Mouse (Mus musculus) heart, postnatal 25 days (tissue): ENCODE data around the gene BC049352. TPM values are rescaled to one million over a fixed set of nuclear protein-coding genes. Genes with fewer than 3 reads are reported as not detected.

Source experiments
- DNase-seq: peaks from one replicate; pipeline ENCODE4 v3.0.0; 2022; ENCODE audit warnings: low spot score
- intact Hi-C: fragments of 180-260 bp; cut with DNase I; formaldehyde crosslinking; loops from one replicate; pipeline ENCODE4 v1.15.1; 2025
- total RNA-seq, 2 experiments: library from RNA; stranded (reverse); gene quantifications; 2 replicates each; pipeline ENCODE4 v1.2.3; 2021

Gene BC049352
- total RNA-seq, 2 experiments from 2014 or later: not detected

DNA sequence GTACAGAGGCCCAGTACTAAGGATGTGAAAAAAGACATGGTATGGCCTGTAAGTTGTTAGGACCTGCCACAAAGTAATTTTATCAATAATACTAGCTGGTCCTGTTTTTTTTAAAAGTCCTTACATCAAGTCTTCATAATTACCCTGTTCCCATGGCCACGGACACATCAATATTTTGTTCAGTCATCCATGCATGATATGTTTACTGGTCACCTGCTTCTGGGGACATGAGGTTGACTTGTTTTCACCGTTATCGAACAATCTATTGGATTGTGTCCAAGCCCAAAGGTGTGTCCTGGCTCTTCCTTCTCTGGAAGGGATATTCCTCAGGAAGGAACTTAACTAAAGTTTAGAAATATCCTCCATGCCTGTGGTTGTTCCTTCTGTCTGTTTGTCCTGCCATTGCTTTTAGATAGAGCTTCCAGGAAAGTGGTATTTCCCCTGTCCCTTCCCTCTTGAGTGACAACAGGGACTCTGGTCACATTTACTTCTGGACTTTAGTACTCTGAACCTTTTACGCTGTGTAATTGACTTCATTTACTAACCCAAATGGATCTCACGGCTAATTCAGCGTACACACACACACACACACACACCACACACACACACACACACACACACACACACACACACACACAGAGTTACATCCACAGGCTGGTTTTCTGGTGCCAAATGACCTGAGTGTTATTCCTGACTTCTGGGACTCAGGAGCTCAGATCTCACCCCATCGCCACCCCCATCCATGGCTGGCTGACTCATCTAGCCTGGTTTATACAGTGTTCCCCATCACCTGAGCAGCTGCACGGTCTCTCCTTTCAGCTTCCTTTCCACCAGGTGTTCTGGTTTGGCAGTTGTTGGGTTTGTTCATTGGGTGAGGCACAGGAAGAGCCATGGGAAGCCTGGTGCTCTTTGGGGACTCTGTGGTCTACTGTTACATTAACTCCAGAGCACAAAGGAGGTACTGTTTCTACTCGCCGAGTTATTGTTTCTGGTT, 7.1 kb downstream of the BC049352 start:
- intact Hi-C loops: no loop called here
- DNase-seq: no peak

DNA sequence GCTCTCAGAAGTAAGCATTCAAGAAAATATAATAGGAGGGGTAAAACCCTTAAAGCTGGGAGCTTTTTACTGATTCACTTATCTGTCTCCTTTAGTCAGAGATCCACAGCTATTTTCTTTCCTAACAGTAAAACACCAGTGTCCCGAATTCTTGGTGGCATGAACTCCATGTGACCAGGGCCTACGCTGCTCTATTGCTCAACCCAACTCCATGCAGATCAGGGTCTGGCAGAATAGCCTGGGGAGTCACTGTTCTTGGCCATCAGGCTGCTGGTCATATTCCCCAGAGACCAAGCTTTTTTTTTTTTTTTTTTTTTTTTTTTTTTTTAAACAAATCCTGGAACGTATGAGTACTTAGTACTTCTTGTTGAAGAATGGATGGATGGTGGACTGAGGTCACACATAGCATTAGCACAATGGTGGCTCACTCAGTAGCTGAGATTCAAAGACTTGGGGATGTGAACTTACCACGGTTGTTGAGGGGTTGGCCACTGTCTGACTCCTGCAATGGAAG, 7.9 kb downstream of the BC049352 start:
- DNase-seq: no peak
- intact Hi-C loops: no loop called here

DNA sequence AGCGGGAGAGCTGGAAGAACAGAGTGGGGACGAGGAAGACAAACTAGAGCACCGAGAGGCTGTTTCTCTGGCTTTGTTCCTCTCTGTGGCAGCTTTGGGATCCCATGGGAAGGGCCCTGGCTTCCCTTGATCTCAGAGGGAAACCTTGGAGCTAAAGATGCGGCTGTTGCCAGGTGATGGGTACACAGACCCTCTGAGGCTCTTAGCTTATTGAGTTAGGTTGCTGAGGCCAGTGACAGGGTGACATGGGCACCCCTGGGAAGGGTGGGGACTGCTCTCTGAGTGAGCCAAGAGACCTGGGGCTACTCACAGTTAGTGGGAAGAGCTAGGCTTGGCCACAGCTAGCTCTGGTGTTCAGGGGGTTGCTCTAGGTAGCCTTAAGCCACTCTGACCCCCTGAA, 13.7 kb downstream of the BC049352 start:
- no peak for DNase-seq
- intact Hi-C loops: no loop called here

DNA sequence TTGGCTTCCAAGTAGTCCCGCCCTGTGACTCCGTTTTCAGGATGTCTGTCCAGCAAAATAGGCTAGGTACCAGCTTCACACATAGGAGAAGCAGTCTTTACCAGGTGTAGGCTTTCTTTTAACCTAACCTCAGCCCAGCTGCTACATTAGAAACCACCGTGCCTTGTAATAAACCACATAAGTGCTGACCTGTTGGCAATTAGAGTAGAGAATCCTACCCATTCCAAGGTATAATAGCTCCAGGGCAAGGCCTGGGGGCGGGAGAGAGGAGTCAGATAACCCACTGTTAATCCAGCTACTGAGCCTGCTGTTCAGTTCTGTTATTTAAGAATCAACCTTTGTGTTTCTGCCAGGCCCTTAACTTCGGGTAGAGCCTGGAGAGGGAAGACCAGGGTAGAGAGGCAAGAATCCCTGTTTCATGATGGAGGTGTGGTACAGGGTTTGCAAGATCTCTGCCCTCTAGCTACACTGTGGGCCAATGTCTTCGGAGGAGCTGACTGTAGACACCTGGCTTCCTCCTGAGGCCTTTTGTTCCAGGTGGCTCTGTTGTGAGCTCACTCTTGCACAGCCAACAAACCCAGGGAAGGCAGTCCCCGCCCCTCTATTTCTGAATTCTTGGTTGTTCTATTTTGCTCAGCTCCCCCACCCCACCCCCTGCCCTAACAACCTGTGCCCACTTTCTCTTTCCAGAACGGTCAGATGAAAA, 14.5 kb downstream of the BC049352 start:
- DNase-seq: no peak
- intact Hi-C loops: no loop called here

DNA sequence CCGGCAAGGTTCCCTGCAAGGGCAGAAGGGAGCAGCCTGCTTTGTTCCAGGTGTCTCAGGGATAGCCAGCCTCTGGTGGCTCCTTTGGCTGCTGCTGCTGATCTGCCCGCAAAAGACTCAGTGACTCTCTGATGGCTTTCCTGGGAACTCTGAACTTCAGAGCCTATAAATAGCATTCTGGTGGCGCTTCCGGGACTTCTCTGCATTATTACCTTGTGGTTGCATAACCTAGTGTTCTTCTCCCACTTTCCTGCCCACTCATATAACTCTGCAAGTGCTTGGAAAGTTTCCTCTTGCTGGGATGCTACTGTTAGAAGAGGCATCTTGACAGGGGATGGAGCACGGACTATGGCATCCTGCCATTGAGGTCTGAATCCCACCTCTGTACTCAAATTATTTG, 15.7 kb downstream of the BC049352 start:
- intact Hi-C loops: no loop called here
- no peak for DNase-seq

DNA sequence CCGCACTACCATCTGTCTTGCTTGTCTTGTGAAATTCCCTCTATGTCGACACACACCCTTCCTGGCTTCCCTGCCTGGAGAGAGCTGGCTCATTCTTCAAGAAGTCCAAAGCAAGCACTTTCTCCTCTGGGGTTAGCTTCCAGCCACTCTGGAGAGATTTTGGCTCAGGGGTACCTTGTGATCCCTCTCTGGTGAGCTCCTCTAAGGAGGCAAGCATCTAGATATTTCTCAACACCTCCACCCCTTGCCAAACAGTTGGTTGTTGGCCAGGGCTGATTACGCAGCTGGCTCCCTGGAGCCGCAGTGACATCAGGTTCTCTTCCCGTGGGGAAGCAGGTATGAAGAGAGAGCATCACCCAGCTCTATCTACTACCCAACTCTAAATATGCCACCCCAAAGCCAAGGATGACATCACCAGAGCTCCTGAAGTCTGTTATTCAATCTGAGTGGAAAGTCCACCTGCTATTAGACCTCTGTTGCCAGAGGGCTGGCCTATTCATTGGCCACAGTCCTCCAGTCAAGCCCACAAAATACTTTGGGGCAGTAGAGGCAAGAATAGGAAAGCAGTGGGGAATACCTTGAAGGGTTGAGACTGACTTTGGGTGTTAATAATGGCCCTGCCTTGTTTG, 19.6 kb downstream of the BC049352 start:
- no peak for DNase-seq
- intact Hi-C loops: no loop called here

DNA sequence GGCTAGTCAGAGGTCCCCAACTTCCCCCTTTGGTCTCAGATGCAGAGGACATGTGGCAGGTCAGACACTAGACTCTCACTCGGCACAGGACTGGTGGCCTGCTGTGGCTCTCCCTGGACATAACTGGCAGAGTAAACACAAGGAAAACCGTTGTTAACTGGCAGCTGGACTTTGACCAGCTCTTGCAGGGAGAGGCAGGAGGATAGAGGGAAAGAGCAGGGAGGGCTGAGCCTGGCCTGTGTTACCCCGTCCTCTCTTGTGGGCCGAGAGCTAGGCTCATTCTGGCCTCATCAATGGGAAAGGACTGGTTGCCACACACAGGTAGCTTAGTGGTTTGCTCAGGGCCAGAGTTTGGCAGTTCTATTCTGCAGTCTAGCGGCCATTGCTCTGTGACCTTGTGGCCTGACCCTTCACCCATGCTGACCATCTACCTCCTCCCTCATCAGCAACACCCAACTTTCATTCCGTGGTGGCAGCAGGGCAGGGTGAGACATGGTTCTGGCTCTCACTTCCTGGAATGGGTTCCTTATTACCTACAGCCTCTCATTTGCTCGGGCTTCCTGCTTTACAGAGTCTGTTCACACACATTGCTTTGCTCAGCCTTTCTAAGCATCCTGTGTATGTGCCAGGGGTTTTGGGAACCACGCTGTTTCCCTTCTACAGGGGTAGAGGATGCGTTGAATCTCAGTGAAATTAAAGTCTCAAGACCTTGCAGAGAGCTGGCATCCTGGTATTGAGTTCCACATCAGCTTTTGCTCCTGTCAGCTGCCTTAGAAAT, 20.4 kb downstream of the BC049352 start:
- intact Hi-C loops: no loop called here
- no peak for DNase-seq

DNA sequence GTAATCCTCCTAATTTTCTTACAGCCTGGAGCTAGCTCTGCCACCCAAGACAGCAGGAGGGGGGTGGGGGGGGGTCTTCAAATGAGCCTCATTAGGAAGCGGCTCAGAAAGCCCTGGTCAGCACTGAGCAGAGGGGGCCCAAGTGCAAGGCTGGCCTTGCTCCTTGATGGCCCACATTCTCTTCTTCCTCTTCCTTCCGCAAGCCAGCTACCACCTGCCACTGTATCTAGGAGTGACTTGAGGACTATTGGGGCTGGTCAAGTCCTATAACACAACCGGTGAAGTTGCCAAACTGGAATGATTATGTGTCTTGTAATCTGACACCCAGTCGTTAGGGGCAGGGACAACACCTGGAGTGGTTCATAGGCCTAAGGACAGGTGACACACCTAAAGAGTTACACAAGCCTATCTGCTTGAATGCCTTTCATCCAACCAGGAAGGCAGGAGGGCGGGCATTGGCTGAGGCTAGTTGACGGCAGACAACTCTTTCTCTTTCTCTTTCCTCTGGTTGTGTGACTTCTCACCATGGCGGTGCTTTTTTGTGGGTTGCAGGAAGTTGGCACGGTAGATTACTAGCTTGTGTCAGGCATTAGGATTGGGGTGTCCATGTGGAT, 22.1 kb downstream of the BC049352 start, which contains the start of gene Tmprss4:
TSS of gene Tmprss4 (minus strand) at position 296 of the 614 bp plus-strand sequence.
- DNase-seq: no peak
- intact Hi-C loops: no loop called here

DNA sequence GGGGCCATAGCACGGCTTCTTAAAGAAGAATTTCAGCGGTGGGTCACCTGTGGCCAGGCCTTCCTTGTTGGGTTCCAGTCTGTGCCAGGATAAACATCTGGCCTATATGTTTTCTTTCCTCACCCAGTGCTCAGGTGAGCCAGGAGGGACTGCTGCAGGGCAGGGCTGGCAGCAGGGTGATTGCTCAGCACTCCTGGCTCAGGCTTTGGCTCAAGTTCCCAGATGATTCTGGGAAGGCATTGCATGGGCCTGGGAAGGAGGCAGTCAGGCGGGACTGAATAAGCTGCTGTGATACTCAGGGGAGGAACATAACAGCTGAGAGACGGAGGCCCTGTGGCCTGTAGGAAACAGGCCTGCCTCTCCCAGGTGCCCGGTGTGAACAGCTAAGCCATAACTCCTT, 23.3 kb downstream of the BC049352 start:
- intact Hi-C loops: no loop called here
- no peak for DNase-seq

DNA sequence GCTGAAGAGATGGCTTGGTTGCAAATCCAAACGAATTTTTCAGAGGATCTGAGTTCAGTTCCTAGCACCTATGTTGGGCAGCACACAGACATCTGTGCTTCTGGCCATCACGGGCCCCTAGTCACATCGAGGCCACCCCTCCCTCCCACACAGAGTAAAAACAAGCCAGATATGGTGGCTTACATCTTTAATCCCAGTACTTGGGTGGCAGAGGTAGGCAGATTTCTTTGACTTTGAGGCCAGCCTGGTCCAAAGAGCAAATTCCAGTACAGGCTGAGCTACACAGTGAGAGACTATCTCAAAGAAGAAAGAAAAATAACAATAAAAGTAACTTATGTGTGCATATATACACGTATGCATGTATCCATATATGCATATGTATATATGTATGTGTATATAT, 24.3 kb downstream of the BC049352 start:
- no peak for DNase-seq
- intact Hi-C loops: no loop called here

DNA sequence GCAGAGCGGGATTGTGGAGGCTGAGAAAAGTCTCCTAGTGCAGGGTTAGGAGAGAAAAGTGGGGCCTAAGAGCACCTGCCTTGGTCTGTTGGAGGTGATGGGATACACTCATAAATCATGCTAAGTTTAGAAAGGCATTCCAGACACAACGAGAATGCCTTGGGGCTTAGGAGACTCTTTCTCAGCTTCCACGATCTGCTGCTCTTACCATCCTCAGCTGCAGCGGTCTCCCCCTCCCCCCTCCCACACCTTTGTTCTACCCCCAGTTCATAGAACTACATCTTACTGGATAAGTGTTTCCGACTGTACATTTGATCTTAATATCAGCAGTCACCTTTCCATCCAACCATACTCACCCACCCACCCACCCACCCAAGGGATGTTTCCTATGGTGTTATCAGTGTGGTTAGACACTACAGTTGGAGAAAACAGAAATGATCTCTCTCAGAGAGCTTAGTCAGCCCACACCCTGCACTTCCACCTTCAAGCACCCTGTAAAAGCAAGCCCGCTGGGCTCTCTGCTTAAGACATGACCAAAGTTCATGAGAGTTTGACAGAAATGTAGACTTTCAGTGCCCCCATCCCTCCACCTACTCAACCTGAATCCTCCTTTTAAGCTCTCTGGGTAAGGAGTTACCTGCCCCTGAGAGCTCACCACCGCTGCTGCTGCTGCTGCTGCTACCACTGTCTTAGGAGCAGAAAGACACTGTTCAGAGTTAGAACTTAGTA, 25.4 kb downstream of the BC049352 start:
- intact Hi-C loops: no loop called here
- DNase-seq: no peak

DNA sequence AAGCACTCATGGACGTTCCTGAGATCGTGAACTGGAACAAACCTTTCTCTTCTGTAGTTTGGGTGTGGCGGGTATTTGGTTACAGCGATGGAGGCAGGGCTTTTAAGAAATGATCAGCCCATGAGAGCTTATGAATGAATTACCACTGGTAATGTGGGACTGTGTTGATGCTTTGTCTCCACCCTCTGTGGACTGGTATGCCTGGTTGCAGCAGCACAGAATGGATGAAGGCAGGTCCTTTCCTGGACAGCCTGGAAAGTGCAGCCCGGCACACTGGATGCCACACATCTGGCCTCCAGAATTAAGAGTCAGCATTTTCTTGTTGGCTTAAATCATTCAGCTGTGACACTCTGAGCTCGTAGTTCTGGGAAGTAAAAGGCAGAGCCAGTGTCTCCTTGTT, 30.2 kb downstream of the BC049352 start:
- no peak for DNase-seq
- intact Hi-C loops: no loop called here

DNA sequence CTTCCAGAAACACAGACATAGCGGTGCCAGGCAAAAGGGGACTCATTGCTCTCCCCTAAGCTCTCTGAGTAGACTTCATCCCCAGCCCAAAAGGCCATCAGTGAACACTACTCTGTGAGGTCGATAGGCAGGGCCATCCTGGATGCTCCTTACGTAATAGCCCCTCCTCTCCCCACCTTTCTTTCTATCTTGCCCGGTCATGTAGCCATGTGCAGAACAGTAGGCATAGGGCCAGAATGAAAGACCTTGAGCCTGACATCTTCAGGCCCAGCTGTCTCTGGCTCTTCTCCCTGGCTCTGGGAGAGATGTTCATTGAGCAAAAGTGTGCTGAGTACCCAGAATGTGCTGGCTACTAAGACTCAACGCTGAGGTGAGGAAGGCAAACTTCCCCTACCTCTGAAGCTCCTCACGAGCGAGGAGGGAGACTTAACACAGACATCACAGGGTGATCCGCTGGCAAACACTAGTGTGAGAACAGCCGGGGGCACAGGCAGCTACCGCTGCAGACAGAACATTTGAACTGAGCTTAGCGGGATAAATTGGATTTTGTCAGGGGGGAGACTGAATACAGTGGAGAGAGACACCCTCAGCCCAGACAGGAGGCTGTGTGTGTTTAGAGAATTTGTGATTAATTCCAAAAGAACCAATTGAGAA, 33.8 kb downstream of the BC049352 start:
- no peak for DNase-seq

DNA sequence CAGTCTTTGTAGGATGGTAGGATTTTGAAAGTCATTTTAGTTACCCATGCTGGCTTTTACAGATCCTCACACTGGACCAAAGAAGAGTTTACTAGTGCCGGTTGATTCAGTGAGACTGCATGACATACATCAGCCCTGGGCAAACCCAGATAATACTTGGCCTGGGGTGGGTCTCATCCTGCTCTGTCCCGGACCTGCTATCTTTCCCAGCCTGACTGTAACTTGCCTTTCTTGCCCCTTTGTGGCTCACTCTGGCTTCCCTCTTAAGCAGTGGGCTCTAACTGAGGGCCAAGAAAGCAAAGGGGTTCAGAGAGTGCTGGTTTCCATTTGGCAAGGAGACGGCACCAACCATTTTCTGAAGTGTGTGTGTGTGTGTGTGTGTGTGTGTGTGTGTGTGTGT, 37.8 kb downstream of the BC049352 start:
- intact Hi-C loops: loop anchor here (5.0 kb wide), 2 partner anchors 78 to 198 kb away; no protein-coding TSS in a partner anchor
- DNase-seq: no peak

More for the DNA sequence above, 33.8 kb downstream of the BC049352 start:
- intact Hi-C loops: no loop called here

DNA sequence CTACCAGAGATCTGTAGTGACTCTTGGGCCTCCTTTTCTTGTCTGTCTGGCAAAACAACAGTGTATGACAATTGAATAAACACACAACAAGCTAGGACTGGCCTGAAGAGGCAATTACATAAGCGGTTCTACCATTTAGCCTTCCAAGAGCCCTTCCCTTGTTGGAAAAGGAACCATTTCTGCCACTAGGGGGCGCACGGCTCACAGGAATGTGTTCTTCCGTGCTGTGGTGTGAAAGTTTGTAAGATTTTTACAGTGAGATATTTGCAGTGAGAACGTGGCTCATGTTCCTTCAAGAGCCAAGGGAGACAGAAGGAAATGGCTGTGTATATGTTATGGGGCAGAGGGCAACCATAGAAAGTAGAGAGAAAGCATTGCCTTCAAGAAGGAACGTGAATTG, 39.8 kb downstream of the BC049352 start:
- DNase-seq: peak; percentile 52
- intact Hi-C loops: loop anchor here (1.0 to 5.0 kb wide), 3 partner anchors 76 to 196 kb away; no protein-coding TSS in a partner anchor

DNA sequence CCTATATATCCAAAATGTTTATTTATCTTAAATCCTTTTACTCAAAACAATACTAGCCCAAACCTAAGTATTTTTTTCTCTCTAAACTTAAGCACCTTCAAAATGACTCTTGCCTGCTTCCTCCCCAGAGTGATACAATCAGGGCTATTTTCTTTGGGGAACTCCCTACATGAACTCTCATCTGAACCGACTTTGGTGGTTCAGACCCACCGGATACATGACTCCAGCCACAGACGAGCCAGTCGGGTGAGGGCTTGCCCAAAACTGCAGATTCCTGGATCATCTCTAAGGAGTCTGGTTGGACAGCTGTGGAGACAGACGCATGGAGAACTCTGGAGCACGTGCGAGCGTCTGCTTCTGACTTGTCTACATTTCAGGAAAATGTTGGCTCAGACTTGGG, 47.6 kb downstream of the BC049352 start:
- intact Hi-C loops: no loop called here
- no peak for DNase-seq

DNA sequence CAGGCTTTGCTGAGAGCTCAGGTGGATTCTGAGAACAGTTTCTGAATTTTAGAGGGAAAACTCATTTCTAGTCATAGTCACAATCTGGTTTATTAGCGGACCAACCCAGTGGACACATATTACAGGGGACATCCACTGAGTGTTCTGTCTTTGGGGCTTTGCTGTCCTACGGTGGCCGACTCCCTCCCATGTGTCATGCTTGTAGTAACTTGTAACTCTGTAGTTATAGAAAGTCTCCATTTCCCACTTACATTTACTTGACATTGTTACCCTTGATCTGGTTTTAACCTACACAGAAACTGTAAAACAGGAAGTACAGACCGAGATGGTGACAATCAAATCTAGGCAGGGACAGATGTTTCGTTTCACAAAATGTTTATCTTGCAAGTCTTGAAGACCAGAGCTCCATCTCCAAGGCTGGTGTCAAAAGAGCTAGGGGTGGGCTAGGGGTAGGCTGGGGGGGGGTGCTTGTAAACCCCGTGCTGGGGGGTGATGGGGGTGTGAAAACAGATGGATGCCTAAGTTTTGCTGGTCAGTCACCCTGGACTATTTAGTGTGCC, 53.9 kb downstream of the BC049352 start:
- no peak for DNase-seq

DNA sequence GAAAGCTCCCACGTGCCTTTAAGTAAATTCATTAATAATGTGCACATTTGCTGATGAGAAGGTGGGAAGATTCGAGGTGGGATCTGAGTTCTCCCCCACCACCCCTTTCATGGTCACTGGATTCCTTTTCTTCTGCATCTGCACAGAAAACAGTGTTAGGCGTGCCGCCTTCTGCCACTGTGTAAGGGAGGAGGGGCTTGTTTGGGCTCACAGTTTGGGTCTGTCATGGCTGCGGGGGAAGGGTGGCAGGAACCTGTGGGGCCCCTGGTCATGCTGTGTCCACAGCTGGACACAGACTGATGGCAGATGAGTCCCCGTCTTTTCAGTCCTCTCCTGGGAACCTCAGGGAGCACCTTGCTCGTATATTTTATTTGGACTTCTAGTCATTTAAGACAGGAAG, 54.9 kb downstream of the BC049352 start:
- no peak for DNase-seq
- intact Hi-C loops: no loop called here

More for the DNA sequence above, 53.9 kb downstream of the BC049352 start:
- intact Hi-C loops: no loop called here
